Mouse (Mus musculus) small intestine, adult 2 months (tissue): ENCODE measurements around the gene Shroom3. TPM values are rescaled to one million over a fixed set of nuclear protein-coding genes. Genes with fewer than 3 reads are reported as not detected.

ENCODE experiments used
- H3K27ac ChIP-seq: fragments of 200-500 bp; 2 replicates; pipeline ENCODE4 v1.5.1; 2012; ENCODE audit warnings: low read depth, low read length, control low read depth, inconsistent platforms; ENCODE audit not compliant: insufficient read depth
- H3K27me3 ChIP-seq: fragments of 200-500 bp; 2 replicates; pipeline ENCODE4 v1.6.1; 2012; ENCODE audit warnings: mild to moderate bottlenecking, moderate library complexity, low read length, inconsistent platforms; ENCODE audit not compliant: control insufficient read depth, insufficient read depth
- H3K36me3 ChIP-seq: fragments of 200-500 bp; 2 replicates; pipeline ENCODE4 v1.6.1; 2012; ENCODE audit warnings: mild to moderate bottlenecking, low read length, control low read depth, inconsistent platforms; ENCODE audit not compliant: control insufficient read depth, insufficient read depth
- H3K4me1 ChIP-seq: fragments of 200-500 bp; 2 replicates; pipeline ENCODE4 v1.6.1; 2012; ENCODE audit warnings: low read length, inconsistent platforms, mixed read lengths; ENCODE audit not compliant: control insufficient read depth, insufficient read depth, insufficient read length
- H3K4me3 ChIP-seq: fragments of 200-500 bp; 2 replicates; pipeline ENCODE4 v1.5.1; 2012; ENCODE audit warnings: low read depth, mild to moderate bottlenecking, control low read depth, inconsistent platforms, low read length, moderate library complexity
- CTCF ChIP-seq: fragments of 200-500 bp; IDR thresholded peaks from 2 replicates; pipeline ENCODE4 v1.5.1; 2012; ENCODE audit warnings: low read depth, mild to moderate bottlenecking, control low read depth, inconsistent platforms, low read length, moderate library complexity, mixed read lengths; ENCODE audit not compliant: insufficient replicate concordance, insufficient read length; ENCODE audit errors: extremely low read depth
- POLR2A ChIP-seq: fragments of 200-500 bp; IDR thresholded peaks from 2 replicates; pipeline ENCODE4 v1.6.1; 2012; ENCODE audit warnings: low read depth, mild to moderate bottlenecking, control low read depth, inconsistent platforms, low read length, moderate library complexity
- WGBS: fragments of 180-500 bp; shearing (Covaris S2); methylation state at CpG from one replicate; pipeline ENCODE4 v1.1.7; 2018; 5-methylcytosine and 5-hydroxymethylcytosine counted together
- polyA plus RNA-seq: library from polyadenylated mRNA; depleted of rRNA; stranded (reverse); fragments of >200 nt; gene quantifications from 2 replicates; pipeline ENCODE4 v1.2.3, GENCODE M21; 2012; rRNA removed

The Shroom3 gene
- 71.5 and 111 TPM in 2 replicates for polyA plus RNA-seq

GRCm38 (mm10) chr5:92683351-92683807, at the start of gene Shroom3:
Gene Shroom3 (plus strand): TSS chr5:92683435.
- H3K27ac ChIP-seq: no peak within 1 kb of the TSS

GRCm38 (mm10) chr5:92633526-92633925, 49.7 kb upstream of the Shroom3 start:
- H3K36me3 ChIP-seq: no peaks in the 10 kb centered on the region
- no peaks in the 10 kb centered on the region for H3K4me1 ChIP-seq
- TF ChIP-seq CTCF: no peak
- no peak for TF ChIP-seq POLR2A
- WGBS: 66% methylated on average over 4 of the region's 4 CpGs
- H3K27me3 ChIP-seq: no peaks in the 10 kb centered on the region; the same call in 1 of the 2 replicates
- no peak overlapping the region for H3K4me3 ChIP-seq
- H3K27ac ChIP-seq: no peak overlapping the region

More at GRCm38 (mm10) chr5:92683351-92683807, at the start of gene Shroom3:
- 3% methylated on average over 26 of the region's 26 CpGs for WGBS
- no peak for TF ChIP-seq POLR2A
- no peak for TF ChIP-seq CTCF
- H3K27me3 ChIP-seq: peaks cover 18% of the 10 kb centered on the region
- no peaks in the 10 kb centered on the region for H3K36me3 ChIP-seq
- H3K4me3 ChIP-seq: peak within 1 kb of the TSS; percentile 57
- peaks cover 8% of the 10 kb centered on the region; the same call in 1 of the 2 replicates for H3K4me1 ChIP-seq

DNA sequence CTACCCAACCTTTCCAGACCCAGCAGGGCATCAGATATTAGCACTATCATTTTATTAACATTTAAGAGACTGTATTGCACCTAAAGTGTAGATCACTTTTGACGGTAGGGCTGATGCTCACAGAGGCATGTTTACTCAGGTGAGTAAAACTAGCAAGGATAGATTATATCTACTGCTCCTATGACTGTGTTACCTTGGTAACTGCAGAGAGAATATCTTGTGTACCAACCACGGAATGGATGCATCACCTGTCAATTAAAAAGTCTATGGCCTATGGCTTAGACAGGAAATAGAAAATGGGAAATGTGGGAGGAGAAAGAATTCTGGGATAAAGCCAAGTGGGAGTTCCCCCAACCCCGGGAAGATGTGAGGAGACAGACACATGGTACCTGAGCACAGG, 48.3 kb upstream of the Shroom3 start:
- no peaks in the 10 kb centered on the region for H3K36me3 ChIP-seq
- no peaks in the 10 kb centered on the region for H3K4me1 ChIP-seq
- H3K27me3 ChIP-seq: no peaks in the 10 kb centered on the region; the same call in 1 of the 2 replicates
- H3K27ac ChIP-seq: no peak overlapping the region
- TF ChIP-seq POLR2A: no peak
- no peak for TF ChIP-seq CTCF
- WGBS: 38% methylated on average over 3 of the region's 3 CpGs
- H3K4me3 ChIP-seq: no peak overlapping the region

DNA sequence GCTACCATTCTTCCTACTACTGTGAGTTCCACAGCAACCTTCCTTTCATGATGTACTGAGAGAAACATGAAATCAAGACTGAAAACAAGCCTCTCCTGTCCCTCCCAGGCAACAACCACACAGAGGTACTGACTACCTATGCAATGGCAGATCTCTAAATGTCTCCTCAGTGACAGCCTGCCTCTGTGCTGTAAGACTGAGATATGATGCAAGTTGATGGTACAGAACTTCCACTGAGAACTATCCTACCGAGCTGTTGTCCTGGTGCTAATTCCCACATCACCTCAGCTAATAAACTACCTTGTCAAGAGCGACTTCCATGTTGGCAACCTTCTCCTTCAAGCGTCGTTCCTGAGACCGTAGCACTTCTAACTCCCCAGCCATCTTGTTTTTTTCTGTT, 47.3 kb upstream of the Shroom3 start:
- no peaks in the 10 kb centered on the region for H3K4me1 ChIP-seq
- no peaks in the 10 kb centered on the region for H3K36me3 ChIP-seq
- H3K4me3 ChIP-seq: no peak overlapping the region
- no peaks in the 10 kb centered on the region; the same call in 1 of the 2 replicates for H3K27me3 ChIP-seq
- TF ChIP-seq POLR2A (no peak), CTCF (no peak)
- 89% methylated on average over 5 of the region's 5 CpGs for WGBS
- H3K27ac ChIP-seq: no peak overlapping the region

GRCm38 (mm10) chr5:92640861-92641260, 42.4 kb upstream of the Shroom3 start:
- Histone ChIP-seq H3K4me3 (no peak overlapping the region), H3K27me3 (no peaks in the 10 kb centered on the region), H3K27ac (no peak overlapping the region), H3K4me1 (no peaks in the 10 kb centered on the region), H3K36me3 (no peaks in the 10 kb centered on the region)
- TF ChIP-seq CTCF (no peak), POLR2A (no peak)
- 56% methylated on average over 3 of the region's 3 CpGs for WGBS

DNA sequence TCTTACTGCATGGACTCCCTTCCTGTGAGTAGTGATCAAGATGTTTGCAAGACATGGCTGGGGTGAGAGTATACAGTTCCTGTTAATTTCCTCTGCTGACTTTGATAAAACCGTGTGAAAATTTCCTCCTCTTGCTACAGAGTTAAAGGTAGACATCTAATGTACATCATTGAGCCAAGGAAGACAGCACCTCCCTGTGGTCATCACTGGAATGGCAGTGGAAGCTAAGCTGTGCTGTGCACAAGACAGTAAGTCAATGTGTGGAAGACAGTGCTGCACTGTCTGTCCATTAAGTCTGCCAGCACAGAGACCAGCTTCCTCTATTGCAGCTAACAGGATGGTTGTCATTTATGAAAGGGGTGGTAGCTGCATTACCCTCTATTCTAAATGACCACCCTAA, 27.0 kb upstream of the Shroom3 start:
- no peak overlapping the region for H3K4me3 ChIP-seq
- 0% methylated on average over 1 of the region's 1 CpGs for WGBS
- no peaks in the 10 kb centered on the region for H3K36me3 ChIP-seq
- no peak overlapping the region for H3K27ac ChIP-seq
- peaks cover 2% of the 10 kb centered on the region; the same call in 1 of the 2 replicates for H3K4me1 ChIP-seq
- TF ChIP-seq POLR2A (no peak), CTCF (peak; percentile 63; the same call in 1 of the 2 replicates)
- H3K27me3 ChIP-seq: no peaks in the 10 kb centered on the region

DNA sequence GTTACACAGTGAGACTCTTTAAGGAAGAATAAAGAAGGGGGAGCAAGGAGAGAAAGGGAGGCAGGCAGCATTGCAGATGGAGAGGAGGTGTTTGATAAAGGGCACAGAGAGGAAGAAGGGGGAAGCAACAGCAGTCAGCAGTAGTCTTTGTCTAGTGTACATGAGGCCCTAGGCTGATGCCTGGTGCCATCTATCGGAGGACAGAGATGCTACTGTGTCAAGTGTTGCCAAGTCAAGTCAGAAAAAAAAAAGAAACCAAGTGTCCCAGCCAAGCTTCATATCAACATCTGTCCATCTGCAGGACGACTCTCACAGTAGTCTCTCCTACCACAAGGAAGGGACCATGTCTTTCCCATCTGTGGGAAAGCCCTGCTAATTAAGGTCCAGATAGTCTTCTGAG, 18.9 kb upstream of the Shroom3 start:
- TF ChIP-seq POLR2A: no peak
- TF ChIP-seq CTCF: no peak
- Histone ChIP-seq H3K27me3 (no peaks in the 10 kb centered on the region), H3K4me3 (no peak overlapping the region), H3K4me1 (no peaks in the 10 kb centered on the region), H3K36me3 (no peaks in the 10 kb centered on the region), H3K27ac (no peak overlapping the region)
- WGBS: 71% methylated on average over 2 of the region's 2 CpGs

GRCm38 (mm10) chr5:92666860-92667259, 16.4 kb upstream of the Shroom3 start:
- 70% methylated on average over 5 of the region's 5 CpGs for WGBS
- no peaks in the 10 kb centered on the region for H3K4me1 ChIP-seq
- TF ChIP-seq POLR2A: no peak
- no peak for TF ChIP-seq CTCF
- no peak overlapping the region for H3K4me3 ChIP-seq
- H3K27ac ChIP-seq: no peak overlapping the region
- H3K27me3 ChIP-seq: no peaks in the 10 kb centered on the region
- H3K36me3 ChIP-seq: no peaks in the 10 kb centered on the region
